ENCODE assay signal across 9 mouse cellular contexts in the genomic region with DNA sequence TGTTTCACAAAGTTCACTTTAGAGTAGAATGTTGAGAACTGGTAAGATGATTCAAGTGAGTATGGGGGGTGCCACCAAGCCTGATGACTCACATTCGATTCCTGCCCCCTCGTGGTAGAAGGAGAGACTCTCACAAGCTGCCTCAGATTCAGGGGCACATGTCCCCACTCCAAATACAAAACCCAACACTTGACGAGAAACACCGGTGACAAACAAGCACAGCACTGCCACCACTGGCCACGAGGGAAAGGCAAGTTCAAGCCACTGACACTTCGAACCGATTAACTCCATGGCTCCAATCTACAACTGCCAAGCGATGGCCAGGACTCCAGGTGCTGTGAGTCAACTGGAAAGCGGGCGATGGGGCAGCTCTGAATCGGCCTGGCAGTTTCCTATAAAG. TPM values are rescaled to one million over a fixed set of nuclear protein-coding genes. Genes with fewer than 3 reads are reported as not detected.
DNase-seq lines count a peak whose midpoint lies in the region; ATAC-seq and TF ChIP-seq lines count a peak whose summit lies in the region.
"Had no signal": no experiment of that assay in that cellular context is flagged by ENCODE, and none has a peak within 500 bp of the region (broad histone marks: within the 10 kb centered on the region; RNA-seq: fewer than 3 reads in every experiment).

No protein-coding gene starts in this region.

- peak; percentile 32 for TF ChIP-seq CTCF in E14TG2a.4 (conservative IDR thresholded peaks at IDR 0.05; ENCODE audit: low read length)
- peak; percentile 29; the same call in 1 of the 2 replicates for TF ChIP-seq CTCF in cortical plate, adult 2 months (IDR thresholded peaks at IDR 0.05; ENCODE audit: extremely low read depth, insufficient read depth, low read length)

- TF ChIP-seq POLR2A in cortical plate, adult 2 months (IDR thresholded peaks at IDR 0.05; ENCODE audit: extremely low read depth, insufficient read depth, low read length) = no peak

- H3K36me3 ChIP-seq in heart, embryonic 16.5 days (ENCODE audit: control insufficient read depth, insufficient read depth) = no peaks in the 10 kb centered on the region
- H3K36me3 ChIP-seq in heart, embryonic 10.5 days = peaks cover 3% of the 10 kb centered on the region; the same call in 1 of the 2 replicates
- H3K36me3 ChIP-seq in E14TG2a.4 (ENCODE audit: insufficient read depth, low read length) = no peaks in the 10 kb centered on the region

- ATAC-seq in heart, embryonic 16.5 days (replicated peaks; ENCODE audit: extremely low read depth, insufficient read depth, low FRiP score) = no peak

- no peak for DNase-seq in heart, embryonic 10.5 days (ENCODE audit: low spot score)
- DNase-seq in lung, postnatal 36 days = peak; percentile 63
- DNase-seq in ovary, postnatal 36 days (ENCODE audit: low spot score) = no peak
- DNase-seq in thymus, postnatal 14 days = no peak
- DNase-seq in embryo, embryonic 11 days = no peak

- no peak overlapping the region for H3K4me2 ChIP-seq in heart, embryonic 16.5 days (ENCODE audit: low read depth, low read length)

- H3K27ac ChIP-seq in heart, embryonic 16.5 days (ENCODE audit: low read length) = peak overlapping the region; percentile 25; the same call in 1 of the 2 replicates
- H3K27ac ChIP-seq in heart, embryonic 10.5 days = no peak overlapping the region
- H3K27ac ChIP-seq in cortical plate, adult 2 months (ENCODE audit: insufficient read depth, low read length) = no peak overlapping the region

- H3K9me3 ChIP-seq in heart, embryonic 16.5 days (replicated peaks; ENCODE audit: control insufficient read depth, low read length) = no peaks in the 10 kb centered on the region
- no peaks in the 10 kb centered on the region for H3K9me3 ChIP-seq in heart, embryonic 10.5 days
- H3K9me3 ChIP-seq in E14TG2a.4 (ENCODE audit: low read length) = no peaks in the 10 kb centered on the region

- 69% methylated on average over 11 of the region's 11 CpGs for WGBS in heart, embryonic 16.5 days
- WGBS in heart, embryonic 10.5 days = 83% methylated on average over 11 of the region's 11 CpGs

- no peak overlapping the region for H3K4me3 ChIP-seq in heart, embryonic 16.5 days (ENCODE audit: low read length)
- H3K4me3 ChIP-seq in heart, embryonic 10.5 days = no peak overlapping the region
- peak overlapping the region; percentile 45 for H3K4me3 ChIP-seq in E14TG2a.4 (replicated peaks; ENCODE audit: low read length)
- H3K4me3 ChIP-seq in cortical plate, adult 2 months (ENCODE audit: insufficient read depth, low read length) = no peak overlapping the region

- H3K27me3 ChIP-seq in heart, embryonic 16.5 days (ENCODE audit: control insufficient read depth, insufficient read depth, low read length) = no peaks in the 10 kb centered on the region
- no peaks in the 10 kb centered on the region for H3K27me3 ChIP-seq in heart, embryonic 10.5 days (ENCODE audit: insufficient read depth, poor library complexity, severe bottlenecking)
- no peaks in the 10 kb centered on the region for H3K27me3 ChIP-seq in E14TG2a.4 (ENCODE audit: insufficient read depth, low read length)

- no peak overlapping the region for H3K9ac ChIP-seq in heart, embryonic 16.5 days (ENCODE audit: low read length)

- peaks cover 32% of the 10 kb centered on the region for H3K4me1 ChIP-seq in heart, embryonic 16.5 days (ENCODE audit: control insufficient read depth, insufficient read depth, low read length)
- peaks cover 27% of the 10 kb centered on the region for H3K4me1 ChIP-seq in heart, embryonic 10.5 days
- peaks cover 54% of the 10 kb centered on the region for H3K4me1 ChIP-seq in E14TG2a.4 (replicated peaks; ENCODE audit: low read depth, low read length)
- H3K4me1 ChIP-seq in cortical plate, adult 2 months (ENCODE audit: control insufficient read depth, insufficient read depth, low read length) = peaks cover 13% of the 10 kb centered on the region

RNA-seq across cellular contexts. Expression of a gene that starts 21.8 kb away (rescaled TPM):
- polyA plus RNA-seq in heart, embryonic 16.5 days (2015; fragmentation: Nextera tagmentation; extraction: Ambion mirVana) = 1.3 and 1.7 TPM in 2 replicates
- 1.1 and 1.7 TPM in 2 replicates for polyA plus RNA-seq in heart, embryonic 10.5 days (2016; fragmentation: Nextera tagmentation; extraction: Ambion mirVana)
- 45.7 and 46.2 TPM in 2 replicates for polyA plus RNA-seq in cortical plate, adult 2 months (2012; rRNA removed)

RNA-seq across cellular contexts. Expression of a gene that starts 34.6 kb away (rescaled TPM):
- 81.8 and 83.9 TPM in 2 replicates for polyA plus RNA-seq in heart, embryonic 16.5 days (2015; fragmentation: Nextera tagmentation; extraction: Ambion mirVana)
- polyA plus RNA-seq in heart, embryonic 10.5 days (2016; fragmentation: Nextera tagmentation; extraction: Ambion mirVana) = 86.9 and 103 TPM in 2 replicates
- polyA plus RNA-seq in cortical plate, adult 2 months (2012; rRNA removed) = 19.8 and 20.4 TPM in 2 replicates

RNA-seq across cellular contexts. Expression of a gene that starts 51.7 kb away (rescaled TPM):
- polyA plus RNA-seq in heart, embryonic 16.5 days (2015; fragmentation: Nextera tagmentation; extraction: Ambion mirVana) = not detected in 2 replicates
- polyA plus RNA-seq in heart, embryonic 10.5 days (2016; fragmentation: Nextera tagmentation; extraction: Ambion mirVana) = not detected in 2 replicates
- not detected in 2 replicates for polyA plus RNA-seq in cortical plate, adult 2 months (2012; rRNA removed)
- polyA plus RNA-seq: limb, embryonic 14.5 days had no signal

RNA-seq across cellular contexts. Expression of a gene that starts 52.4 kb away (rescaled TPM):
- polyA plus RNA-seq in heart, embryonic 16.5 days (2015; fragmentation: Nextera tagmentation; extraction: Ambion mirVana) = not detected in 2 replicates
- not detected in 2 replicates for polyA plus RNA-seq in heart, embryonic 10.5 days (2016; fragmentation: Nextera tagmentation; extraction: Ambion mirVana)
- polyA plus RNA-seq in cortical plate, adult 2 months (2012; rRNA removed) = not detected in 2 replicates
- polyA plus RNA-seq: limb, embryonic 14.5 days had no signal

Comparison
In these comparisons a context has a peak if more than half of its experiments do, and no peak if none do; other contexts are left out.
1. RNA of a gene that starts 21.8 kb away (polyA plus RNA-seq): 45.7 to 46.2 TPM in cortical plate, adult 2 months; 1.1 to 1.7 TPM in heart, embryonic 10.5 days and 1.3 to 1.7 TPM in heart, embryonic 16.5 days; every median in the first group is over 10 times any median in the second.